Mouse (Mus musculus) thymus, postnatal 14 days (tissue): ENCODE results near the gene Gm572.

Experiments used
- DNase-seq: peaks from one replicate; pipeline ENCODE4 v3.0.0; 2021

The Gm572 gene

GRCm38 (mm10) chr4:148667006-148667755 lies 24.1 kb downstream of the Gm572 start:
- DNase-seq = no peak

DNA sequence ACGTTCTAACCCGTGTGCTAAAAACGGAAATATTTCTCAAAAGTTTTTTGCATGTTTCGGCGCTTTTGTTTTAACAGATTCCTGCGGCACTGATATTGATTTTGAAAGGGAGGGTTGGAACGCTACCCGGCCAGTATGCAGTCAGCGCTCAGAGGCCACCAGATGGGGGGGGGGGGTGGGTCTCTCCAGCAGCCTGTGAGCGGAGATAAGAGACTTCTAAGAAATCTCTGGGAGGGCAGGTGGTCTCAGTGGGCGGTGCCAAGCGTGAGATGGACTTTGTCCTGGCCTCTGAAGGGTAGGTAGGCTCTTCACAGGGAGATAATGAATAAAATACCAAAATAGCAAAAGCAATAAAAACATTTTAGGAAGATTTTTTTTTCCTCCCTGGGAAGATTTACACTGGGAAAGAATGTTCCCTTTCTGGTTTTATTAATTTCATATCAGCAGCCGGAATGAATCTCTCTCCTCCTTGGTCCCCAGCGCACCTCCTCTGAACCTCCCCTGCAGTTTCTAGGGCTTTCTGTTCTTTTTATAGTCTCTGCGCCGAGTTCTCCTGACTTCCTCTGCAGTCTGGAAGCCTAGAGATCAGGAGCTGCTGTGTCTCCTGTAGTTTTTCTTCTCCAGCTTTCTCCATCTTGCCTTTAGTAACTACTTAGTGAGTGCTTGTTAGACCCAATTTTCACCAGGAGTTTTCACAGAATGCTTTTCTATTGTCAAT lies 28.3 kb downstream of the Gm572 start:
- no peak for DNase-seq

DNA sequence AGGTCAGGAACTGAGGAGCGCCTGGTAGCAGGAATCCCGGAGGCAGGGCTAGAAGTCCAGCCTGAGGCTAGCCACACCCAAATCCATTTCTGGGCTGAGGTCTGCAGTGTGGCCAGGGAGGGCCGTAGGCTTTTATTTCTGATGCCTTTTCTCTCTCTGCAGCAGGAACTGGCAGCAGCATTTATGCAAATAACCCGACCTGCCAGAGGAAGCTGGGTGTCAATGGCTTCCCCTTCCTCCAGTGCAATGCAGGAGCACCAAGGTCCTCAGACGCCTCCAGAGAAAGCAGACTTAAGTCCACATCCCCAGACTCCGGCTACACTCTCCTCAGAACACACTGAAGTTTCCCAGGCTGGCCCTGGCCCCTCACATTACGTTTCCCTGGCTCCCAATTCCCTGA lies 31.9 kb downstream of the Gm572 start:
- DNase-seq = no peak

GRCm38 (mm10) chr4:148676188-148676960 lies 33.3 kb downstream of the Gm572 start:
- no peak for DNase-seq

DNA sequence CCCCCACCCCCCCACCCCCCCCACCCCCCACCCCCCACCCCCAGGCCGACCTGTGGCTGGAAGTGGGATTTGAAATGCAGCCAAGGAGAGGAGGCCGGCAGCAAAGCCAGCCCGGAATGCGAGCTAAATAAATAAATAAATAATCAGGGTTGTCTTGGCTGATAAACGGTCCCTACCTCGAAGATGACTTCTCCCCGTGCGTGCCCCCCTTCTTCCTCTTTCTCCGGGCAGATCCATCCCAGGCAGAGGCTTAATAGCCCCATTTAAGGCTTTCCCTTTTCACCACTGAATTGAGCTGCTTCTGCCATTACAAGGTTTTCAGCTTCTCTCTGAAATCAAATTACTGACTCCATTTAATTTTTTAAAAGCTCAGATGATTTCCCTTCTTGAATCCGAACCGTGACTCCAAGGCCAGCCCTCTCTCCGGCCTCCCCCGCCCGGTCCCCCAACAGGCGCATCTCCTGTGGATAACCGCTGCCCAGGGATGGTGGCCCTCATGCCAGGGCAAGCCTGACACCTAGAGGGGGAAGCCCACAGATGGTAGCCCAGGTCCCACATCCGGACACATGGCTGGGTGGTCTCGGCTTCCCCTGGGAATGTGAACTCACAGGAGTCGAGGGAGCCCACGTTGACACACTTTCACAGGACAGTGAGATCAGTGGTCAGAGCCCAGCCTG lies 34.0 kb downstream of the Gm572 start:
- DNase-seq = no peak

DNA sequence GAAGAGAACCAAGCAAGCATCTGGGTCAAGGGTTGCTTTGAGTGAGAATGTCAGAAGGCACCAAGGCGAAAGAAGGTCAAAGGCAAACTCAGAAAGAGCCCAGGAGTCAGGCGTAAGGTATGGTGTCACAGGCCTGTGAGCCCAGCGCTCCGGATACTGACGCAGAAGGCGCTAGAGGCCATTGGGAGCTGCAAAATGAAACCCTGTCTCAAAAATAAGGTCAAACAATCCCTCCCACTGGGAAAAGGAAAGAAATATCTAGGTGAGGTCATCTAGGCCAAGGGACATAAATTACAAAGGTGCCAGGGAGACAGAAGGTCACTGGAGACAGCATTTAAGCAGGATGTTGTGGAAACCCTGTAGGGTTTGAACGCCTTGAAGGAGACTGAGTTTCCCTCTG lies 35.0 kb downstream of the Gm572 start:
- no peak for DNase-seq

- no peak for DNase-seq
Measured at GRCm38 (mm10) chr4:148680505-148681067, 37.5 kb downstream of the Gm572 start.

DNA sequence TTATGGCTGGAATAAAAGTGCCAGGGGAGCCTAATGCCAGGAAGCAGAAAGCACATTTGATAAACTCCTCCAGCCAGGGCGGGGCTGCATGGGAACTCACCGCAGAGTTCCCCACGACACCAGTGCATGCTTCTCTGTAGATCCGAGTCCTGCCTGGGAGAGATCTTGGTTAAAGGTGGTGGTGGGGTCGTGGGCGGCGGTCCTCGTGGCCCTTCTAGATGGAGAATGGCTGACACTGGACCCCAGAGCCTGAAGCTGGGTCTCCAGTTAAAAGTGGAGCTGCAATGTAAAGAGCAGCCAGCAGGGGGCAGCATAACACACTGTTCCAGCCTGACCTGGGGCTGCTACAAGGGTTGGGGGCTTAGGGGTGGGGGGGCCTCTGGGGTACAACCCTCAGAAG lies 38.3 kb downstream of the Gm572 start:
- peak; percentile 79 for DNase-seq

- DNase-seq = no peak
Measured at GRCm38 (mm10) chr4:148682961-148683360, 39.8 kb downstream of the Gm572 start.

DNA sequence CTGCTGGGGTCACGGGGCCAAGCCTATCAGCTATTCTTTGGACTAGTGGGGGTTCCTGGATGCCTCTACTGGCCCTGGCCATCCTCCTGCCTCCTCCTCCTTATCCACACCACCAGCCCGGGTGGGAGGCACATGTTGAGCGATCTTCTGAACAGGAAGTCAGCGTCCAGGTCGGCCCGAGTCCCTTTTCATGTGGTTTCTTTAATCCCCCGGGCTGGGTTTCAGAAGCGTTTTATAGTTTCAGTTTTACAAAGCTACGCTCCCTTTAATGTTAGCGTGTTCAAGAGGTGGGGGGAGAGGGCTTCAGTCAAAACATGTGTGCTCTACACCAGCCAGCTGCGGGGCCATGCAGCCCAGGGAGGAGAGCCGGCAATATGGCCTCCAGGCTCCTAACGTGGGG lies 40.4 kb downstream of the Gm572 start:
- DNase-seq = peak; percentile 70

DNA sequence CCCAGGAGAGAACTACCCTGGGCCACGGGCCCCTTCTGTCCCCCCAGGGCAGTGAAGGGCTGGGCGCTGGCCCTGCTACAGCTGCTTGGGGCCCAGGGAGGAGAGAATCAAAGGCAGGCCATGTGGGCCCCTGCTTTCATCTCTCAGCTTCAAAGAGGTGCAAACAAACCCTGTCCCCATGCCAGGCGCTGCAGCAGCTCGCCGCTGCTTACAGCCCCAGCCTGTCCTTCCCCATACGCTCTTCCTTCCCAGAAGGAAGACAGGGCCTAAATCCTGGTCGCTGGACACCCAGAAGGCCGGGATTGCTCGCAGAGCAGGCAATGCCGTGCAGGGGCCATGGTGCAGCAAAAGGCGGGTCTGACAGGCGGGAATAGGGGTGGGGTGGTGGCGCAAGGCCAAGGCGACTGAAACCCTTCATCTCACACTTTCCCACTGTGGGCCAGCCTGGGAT lies 43.4 kb downstream of the Gm572 start:
- DNase-seq = no peak

DNA sequence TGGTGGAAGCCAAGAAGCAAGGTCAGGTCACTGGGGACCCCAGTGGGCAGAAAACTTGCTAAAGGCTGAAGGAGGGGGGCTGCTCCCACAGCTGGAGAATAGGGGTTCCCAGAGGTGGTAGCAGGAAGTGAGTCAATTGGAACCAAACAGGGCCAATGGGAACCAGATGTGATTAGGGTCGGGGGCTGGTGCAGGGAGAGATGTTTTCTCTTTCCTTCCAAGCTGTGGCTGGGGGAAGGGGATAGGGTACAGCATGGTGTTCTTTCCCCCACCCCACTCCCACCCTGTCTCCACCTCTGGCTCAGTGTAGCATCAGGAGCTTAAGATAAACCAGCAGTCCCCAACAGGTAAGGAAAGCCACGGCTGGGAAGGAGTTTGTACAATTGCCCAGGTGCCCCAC lies 45.0 kb downstream of the Gm572 start:
- no peak for DNase-seq

GRCm38 (mm10) chr4:148691185-148691584 lies 48.1 kb downstream of the Gm572 start:
- no peak for DNase-seq

GRCm38 (mm10) chr4:148693417-148693959 lies 50.4 kb downstream of the Gm572 start:
- DNase-seq = no peak

GRCm38 (mm10) chr4:148704756-148705155 lies 61.6 kb downstream of the Gm572 start:
- DNase-seq = peak; percentile 62

GRCm38 (mm10) chr4:148708836-148709235 lies 65.7 kb downstream of the Gm572 start:
- DNase-seq = no peak

- no peak for DNase-seq
Measured at GRCm38 (mm10) chr4:148710446-148710845, 67.3 kb downstream of the Gm572 start.

- no peak for DNase-seq
Measured at GRCm38 (mm10) chr4:148711323-148711722, 68.2 kb downstream of the Gm572 start.

DNA sequence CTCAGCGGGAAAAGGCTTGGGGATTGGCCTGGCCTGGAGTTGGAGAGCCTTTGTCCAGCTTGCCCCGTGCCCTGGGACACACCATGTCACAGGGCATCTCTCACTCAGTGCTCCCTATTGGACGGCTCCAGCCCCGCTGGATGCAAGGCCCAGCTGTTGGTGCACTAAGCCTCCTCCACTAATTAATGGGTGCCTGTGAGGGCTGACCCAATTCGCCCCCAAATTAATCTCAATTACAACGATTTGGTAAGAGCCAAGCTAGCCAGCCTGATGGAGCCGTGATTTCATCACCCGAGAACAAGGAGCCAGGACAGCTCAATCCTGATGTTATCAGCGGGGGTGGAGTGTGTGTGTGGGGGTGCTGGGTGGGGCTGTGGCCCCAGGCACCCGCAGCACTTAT lies 69.5 kb downstream of the Gm572 start:
- DNase-seq = no peak

- no peak for DNase-seq
Measured at GRCm38 (mm10) chr4:148714064-148714463, 70.9 kb downstream of the Gm572 start.

DNA sequence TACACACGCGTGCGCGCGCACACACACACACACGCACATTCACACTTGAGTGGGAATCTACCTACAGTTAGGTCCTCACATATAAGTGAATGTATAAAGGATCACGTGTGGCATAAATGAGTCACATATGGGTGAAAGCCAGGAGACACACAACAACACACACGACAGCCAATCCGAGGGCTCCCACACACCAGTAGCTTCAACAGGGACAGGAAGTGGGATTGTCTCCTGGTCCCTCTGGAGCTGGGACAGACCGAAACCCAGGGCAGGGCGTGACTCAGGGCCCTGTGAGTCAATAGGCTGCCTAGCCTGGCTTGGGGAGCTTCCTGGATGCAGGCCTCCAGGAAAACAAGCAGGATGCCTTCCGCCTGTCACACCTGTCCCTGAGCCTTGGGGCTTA lies 71.6 kb downstream of the Gm572 start:
- DNase-seq = no peak

- no peak for DNase-seq
Measured at GRCm38 (mm10) chr4:148715396-148715795, 72.3 kb downstream of the Gm572 start.
